Mouse (Mus musculus) CD8-positive naive resting alpha-beta T cell, adult 2 months (primary cell): ENCODE results near the gene Flt3.

ENCODE experiments used
- DNase-seq, 2 experiments: peaks; one replicate each; pipeline ENCODE4 v3.0.0; 2022; ENCODE audit warnings: low read depth in 2 of 2, low spot score in 2 of 2

The Flt3 gene

DNA sequence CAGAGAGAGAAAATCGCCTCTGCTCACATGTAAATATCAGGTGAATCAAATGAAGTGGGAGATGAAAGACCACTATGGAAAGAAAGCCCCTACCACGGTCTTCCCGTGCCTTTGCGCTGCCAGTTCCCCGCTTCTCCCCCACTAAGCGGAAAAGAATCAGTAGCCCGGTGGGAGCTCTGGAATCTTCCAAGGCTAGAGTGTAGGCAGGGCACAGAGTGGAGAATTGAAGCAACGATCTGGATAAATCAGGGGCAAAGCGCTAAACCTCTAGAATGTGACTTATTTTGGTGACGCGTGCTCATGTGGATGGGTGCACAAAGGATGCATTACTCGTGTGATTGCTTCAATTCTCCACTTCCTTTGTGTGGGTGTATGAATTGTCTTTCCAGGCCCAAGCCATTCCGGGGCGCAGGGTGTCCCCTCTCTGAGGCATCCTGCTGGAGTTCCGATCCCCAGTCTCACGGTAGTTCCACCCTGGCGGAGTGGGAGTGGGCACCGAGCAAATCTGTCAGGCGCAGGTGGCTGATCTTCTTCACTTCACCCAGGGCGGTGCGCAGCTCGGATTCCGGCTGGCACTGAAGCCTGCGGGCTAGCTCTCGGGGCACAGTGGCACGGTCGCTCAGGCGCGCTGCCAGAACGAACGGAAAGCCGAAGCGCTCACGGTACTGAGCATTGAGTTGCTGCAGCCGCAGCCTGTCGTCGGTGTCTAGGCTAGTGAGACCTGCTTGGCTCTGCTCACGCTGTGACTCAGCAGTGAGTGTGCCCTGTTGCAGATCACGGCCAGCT is 85.5 kb downstream of the Flt3 start:
- no peak for DNase-seq

DNA sequence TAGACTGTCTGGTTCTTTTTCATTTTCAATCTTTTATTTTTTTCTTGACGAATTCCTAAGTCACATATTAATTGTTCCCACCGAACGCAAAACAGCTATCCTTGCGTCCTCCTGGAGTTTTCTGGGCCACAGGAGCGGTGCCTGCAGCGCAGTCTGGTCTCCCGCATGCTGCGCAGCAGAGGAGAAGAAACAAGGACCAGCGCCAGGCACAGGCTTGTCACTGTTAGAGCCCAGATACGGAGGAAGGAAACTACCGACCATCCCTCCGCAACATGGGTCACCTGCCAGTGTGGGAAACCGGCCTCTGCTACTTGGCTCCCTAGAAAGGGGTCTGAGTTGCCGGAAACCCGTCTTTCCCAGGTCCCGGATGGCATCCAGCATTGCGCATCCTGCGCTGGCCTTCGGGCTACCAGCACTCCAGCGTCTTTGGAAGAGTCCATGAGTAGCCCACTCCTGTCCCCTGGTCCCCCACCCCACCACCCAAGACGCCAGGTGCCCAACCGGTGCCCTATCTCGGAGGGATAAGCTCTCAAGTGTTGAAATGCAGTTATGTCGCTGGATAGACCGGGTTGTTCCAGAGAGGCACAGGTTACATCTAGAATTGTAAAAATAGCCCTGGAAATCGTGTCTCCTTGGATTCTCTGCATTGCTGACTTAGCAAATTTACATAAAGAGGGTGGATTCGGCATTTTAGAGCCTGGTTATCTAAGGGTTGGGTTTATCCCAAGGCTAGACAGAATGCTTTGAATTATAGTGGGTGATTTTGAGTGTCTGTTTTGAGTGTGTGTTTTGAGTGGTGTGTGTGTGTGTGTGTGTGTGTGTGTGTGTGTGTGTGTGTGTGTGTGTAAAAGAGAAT is 87.2 kb downstream of the Flt3 start:
- DNase-seq = no peak

DNA sequence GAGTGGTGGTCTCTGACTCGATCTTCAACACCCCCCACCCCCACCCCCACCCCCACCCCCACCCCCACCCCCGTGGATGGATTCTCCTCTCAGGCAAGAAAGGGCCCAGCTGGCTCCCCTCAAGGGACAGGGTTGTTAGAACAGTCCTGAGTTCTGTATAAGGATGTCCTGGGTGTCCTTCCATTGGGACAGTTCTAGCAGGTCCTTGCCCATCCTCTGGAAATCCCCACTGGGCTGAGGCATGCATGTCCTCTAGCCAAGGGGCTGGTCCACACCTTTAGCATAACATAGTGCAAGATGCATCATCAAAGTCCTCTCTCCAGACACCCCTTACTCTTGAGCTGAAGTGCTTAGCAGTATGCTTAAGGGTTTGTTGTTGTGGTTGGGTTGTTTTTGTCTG is 90.5 kb downstream of the Flt3 start:
- no peak for DNase-seq

DNA sequence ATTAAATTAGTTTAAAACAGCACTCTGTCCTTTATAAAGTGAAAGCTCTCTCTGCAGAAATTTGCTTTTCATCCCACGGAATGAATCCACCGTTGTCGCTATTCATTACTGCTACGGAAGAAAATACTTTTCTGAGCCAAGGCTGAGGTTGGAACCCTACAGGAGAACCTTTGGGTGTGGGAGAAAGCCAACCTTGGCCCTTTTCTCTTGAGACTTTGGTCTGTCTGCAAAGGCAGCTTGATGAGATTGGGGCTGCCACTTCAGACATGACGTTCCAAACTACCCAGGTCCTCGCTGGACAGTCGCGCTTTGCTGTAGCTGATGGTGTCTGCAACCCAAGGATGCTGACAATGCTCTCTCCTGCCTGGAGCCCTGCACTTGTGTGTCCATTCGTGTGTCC is 91.8 kb downstream of the Flt3 start:
- DNase-seq = no peak

DNA sequence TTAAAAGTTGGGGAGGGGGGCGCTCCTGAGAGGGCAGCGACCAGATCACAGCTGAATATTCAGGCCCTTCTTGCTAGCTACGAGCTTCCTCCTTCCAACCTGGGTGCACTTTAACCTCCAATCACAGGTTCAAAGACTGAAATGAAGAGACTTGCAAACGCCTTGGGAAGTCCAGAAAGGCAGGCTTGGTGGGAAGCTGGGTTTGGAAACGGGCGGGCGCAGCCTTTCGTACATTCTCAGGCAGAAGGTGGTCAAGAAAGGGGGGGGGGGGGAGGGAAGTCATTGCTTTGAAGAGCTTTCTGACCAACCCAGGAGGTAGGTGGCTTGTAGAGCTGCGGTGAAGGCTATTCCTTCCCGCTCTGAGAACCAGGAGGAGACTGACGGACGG is 92.9 kb downstream of the Flt3 start:
- no peak for DNase-seq

DNA sequence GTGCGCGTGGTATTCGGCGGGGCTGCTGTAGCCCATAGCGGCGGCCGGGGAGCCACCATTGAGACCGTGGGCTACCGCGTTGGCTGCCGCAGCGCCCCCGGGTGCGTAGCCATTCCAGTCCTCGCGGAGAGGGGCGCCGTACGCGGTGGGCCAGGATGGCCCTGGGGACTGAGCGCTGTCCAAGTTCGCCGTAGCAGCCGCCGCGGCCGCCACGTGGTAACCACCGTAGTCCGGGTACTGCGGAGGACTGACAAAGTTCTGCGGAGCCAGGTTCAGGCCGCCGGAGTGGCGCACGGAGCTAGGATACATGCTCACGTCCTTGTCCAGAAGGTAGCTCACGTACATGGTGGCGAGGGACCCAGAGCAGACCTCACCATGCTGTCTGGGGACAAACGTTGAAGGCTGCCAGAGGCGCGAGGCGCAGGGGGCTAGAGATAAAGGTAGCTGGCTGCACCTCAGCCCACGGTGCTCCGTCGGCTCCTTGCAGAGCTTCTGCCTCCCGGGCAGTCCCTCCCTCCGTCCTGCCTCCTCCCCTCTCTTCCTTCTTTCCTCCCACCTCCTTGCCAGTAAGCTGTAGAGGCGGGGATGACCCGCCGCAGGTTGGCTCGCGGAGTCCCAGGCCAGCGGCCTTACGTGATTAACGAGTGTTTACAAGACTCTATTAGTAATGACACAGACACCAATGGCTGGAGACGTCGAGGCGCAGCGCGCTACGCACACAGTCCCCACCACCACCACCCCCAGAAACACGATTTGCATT is 93.5 kb downstream of the Flt3 start, which contains the start of gene Cdx2:
Gene Cdx2, minus strand, starts transcription at position 633 of the 760 bp plus-strand sequence.
- no peak for DNase-seq

DNA sequence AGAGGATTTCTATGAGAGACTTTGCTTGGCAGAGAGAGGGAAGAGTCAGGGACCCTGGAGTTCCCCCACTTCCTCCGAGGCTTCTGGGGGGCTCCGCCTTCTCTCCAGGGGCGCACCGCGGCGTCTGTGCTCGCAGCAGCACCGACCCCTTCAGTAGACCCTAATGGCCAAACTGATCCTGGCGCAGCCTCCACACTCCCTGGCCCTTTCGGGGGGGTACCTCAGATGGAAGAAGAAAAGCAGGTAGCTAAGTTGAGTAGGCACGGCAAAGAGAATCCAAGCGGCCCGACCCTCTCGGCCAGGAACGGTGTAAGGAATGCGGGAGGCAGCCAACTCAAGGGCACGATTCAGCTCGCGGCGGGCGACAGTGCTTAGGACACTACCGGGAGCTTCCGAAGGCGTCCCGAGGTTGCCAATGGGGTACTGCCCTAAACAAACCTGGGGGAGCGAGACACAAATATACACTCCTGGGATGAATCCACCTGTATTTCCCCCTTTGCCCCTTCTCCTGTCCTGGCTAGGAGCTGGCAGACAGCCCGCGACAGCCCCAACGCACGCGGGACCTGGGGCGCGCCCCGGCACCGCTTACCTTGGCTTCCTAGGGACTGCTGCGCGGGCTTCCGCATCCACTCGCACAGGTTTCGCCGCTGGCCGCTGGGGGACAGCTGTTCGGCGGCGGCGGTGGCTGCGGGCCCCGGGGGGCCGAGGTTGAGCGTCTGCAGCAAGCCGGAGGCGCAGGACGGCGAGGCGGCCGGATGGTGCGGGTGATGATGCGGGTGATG is 94.2 kb downstream of the Flt3 start:
- DNase-seq = no peak

DNA sequence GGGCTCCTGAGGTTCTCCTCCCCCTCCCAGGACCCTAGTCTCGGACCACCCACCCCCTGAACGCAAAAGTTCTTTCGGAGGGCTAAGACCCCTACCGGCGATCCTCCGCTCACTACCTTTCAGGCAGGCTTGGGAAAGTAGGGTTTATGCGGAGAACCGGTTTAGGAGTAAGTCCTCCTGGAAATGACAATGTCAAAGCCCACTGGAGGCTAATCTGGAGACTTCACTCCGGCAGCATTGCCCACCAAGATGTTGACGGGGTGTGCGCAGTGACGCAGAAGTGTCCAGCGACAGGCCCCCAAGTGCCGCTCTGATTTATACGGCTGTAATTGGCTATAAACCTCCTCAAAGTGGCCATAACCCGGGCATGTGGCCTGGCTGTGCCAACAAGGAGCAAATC is 95.1 kb downstream of the Flt3 start:
- no peak for DNase-seq

DNA sequence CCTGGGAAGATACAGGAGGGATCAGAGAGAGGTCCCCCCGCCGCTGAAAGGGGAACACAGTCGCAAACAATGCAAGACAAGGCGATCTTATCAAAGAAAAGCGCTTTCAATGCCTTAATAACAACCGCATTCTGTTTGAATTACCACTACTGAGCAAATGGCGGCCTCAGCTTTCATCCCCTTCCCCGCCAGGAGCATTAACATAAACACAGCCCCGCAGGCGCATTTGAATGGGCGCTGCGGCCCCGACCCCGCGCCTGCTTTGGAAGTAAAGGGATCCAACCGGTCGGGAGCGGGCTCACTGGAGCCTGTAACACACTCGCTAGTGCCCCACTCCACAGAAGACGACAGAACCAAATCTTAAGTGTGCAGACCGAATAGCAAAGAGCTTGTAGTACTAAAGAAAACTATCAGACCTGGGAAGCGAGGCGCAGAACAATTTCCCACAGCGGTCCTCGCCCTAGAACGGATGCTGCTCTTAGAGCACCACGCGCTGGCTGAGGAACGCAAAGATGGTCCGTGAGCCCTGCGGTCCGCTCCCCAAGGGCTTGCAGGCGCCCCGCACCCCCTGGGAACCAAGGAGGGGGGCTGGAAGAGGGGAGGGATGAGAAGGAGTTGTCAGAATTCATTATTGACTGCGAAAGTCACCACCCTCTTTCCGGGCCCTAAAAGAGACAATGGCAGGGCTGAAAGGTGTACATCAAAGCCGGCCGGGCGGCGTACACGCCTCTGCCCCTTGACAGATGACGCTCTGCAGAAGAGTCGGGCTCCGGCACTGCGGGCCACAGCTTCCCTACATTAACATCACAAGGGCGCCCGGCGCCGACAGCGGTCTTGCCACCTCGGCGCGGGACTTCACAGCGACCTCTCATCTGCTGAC is 95.8 kb downstream of the Flt3 start:
- DNase-seq = no peak

DNA sequence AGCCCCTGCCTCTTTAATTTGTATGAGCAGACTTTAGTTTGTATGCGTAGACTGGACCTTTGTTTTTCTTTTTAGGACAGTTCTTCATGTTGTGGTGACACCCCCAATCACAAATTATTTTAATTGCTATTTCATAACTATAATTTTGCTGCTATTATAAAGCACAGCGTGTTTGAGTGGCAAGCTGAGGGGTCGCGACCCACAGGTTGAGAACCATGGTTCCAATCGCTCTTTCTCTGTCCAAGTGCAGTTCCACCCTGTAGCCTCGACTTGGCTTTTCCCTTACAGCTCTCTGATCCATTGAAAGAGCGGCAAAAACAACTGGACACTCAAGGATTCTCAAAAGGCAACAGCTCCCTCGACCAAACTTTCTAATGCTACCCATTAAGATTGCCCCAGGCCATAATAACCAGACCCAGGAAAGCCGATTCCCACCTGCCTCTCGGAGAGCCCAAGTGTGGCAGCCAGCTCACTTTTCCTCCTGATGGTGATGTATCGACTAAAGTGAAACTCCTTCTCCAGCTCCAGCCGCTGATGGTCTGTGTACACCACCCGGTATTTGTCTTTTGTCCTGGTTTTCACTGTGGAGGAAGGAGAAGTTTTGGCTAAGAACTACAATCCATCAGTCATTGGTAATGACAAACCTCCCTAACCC is 97.4 kb downstream of the Flt3 start:
- no peak for DNase-seq

DNA sequence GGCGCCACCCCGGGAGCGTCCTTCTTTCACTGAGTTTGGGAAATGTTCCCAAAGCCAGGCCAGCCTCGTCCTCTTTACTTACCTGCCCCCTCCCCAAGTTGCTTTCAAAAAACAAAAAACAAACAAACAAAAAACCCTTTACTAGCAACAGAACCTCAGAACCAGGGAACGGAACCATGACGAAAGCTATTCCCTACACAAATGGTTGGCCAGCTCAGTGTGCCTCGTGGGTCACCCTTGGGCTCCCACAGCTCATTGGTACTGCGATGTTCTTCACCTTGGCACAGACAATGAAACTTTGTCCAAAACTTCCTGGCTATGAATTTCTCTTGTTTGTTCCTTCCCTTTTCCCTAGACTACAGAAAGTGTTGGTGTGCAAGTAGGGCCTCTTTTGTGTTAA is 98.1 kb downstream of the Flt3 start:
- no peak for DNase-seq

DNA sequence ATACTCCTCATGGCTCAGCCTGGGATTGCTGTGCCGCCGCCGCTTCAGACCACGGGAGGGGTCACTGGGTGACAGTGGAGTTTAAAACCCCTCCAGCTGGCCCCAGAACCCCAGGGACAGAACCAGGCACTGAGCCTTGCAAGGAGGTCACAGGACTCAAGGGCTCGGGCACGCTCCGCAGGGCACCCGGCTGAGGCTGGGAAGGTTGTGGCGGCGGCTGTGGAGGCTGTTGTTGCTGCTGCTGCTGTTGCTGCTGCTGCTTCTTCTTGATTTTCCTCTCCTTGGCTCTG is 98.6 kb downstream of the Flt3 start:
- DNase-seq = no peak

DNA sequence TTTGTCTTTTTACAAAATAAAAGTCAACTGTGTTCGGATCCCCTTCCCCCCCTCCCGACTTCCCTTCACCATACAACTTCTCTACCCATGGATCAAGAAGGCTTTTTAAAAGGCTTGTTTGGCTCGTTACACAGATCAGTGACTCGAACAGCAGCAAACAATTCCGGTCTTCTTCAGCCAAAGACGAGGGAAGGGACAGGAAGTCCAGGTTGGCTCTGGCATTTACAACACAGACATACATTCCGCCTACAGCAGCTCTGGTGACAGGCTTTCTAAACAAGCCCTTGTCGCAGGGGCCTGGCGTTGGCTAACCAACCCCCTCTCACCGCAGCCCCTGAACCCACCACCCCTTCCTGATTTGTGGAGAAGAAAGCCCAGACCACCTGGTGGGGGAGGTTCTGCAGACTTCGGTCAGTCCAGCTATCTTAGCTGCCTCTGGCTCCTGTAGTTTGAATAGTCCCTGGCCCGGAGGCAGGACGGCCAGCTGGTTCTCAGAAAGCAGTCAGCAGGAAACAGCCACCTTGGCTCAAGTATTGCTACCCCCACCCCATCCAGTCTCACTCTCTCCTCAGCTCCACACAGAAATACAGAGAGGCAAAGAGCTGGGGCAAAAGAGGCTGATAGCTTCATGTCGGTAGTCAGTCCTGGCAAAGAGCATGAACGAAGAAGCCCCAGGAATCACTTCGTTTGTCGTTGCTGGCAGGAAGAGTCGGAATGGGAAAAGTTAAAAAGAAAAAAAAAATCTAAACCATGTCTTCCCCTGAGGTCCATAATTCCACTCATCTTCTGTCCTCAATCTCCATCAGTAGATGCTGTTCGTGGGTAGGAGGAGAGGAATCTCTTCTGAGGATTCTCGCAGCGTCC is 99.1 kb downstream of the Flt3 start:
- no peak for DNase-seq

DNA sequence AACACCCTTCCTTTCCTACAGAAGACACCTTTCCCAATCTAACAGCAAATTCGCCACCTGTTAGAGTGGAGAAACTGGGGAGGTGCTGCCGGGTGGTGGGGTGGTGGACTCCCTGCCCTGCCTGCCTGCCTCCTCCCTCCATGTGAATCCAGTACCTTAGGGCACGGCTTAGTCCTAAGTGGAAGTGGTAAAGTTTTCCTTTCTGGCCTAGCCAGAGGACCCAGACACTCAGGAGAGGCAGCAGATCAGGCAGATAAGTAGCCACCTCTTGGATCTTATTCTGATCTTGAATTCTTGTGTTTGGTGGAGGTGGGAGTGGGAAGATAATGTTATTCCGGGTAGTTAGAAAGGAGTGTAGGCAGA is 100.3 kb downstream of the Flt3 start:
- no peak for DNase-seq

DNA sequence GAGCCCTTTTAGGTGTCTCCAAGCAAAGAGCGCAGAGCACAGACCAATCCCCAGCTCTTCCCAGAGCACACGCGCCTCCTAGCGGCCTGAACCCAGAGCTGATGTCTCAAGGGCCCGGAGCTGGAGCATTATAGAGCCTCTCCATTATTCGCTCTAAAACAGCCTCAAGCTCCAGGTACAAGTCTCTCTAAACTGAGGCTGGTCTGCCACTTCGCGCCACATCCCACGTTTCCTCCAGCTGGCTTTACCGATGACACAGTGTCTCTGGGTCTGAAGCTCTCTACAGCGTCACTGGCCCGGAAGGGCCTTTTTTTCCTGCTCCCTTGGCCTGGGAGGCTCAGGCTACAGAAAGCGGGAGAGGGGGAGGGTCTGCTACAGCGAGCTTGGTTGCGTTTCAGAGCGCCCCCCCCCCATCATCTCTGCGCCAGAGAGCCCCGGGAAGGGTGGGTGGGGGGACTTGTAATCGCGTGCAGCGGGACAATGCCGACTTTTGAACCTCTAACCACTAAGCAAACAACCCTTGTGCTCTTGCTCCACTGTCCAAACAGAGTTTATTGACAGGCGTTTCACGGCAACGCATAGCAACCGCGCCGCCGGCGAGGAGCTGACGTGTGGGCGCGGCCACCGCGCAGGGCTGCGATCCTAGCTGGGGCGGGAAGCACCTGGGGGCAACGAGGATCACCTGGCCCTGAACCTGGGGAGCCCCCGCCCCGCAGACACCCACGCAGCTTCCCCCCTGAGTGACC is 100.9 kb downstream of the Flt3 start:
- DNase-seq = peak in 1 of 2 experiments; percentile 12

DNA sequence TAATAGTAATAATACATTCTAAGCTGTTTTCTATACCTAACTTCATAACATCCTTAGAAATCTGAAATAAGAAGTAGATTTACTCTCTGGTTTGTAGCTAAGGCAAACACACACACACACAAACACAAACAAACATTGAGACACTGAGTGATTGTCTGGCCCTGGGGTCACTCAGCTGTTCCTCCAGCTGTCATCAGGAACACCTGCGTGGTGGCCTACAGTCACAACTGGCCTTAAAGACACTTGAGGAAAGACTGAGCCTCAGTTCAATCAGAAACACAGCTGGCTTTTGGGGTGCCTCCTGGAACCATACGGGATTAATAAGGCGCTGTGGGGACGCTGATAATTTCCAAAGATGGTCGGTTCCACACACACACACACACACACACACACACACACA is 103.0 kb downstream of the Flt3 start:
- no peak for DNase-seq

DNA sequence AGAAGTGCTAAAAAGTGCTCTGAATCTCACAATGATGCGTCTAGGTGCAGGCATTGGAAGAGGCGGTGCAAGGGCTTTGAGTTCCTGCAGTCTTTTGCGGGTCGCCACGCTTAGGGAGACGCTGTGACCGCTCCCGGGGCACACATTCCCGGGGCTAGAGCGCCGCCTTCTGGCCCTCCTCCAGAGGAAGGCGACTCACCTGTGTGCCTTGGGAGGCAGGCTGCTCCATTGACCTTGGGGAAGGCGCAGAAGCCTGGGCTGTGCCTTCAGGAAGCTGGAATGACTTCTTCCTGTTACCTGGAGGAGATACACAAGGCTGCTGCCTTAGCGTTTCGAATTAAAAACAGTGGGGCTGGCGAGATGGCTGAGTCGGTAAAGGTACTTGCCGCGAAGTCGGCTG is 106.2 kb downstream of the Flt3 start:
- no peak for DNase-seq
